Mouse (Mus musculus) CH12.LX (cell line): ENCODE measurements around the gene C130050O18Rik. TPM values are rescaled to one million over a fixed set of nuclear protein-coding genes. Genes with fewer than 3 reads are reported as not detected.

Experiments
- DNase-seq: peaks from one replicate; pipeline ENCODE4 v3.0.0-alpha.2; 2013; ENCODE audit errors: extremely low read depth
- H3K27ac ChIP-seq: 2 replicates; pipeline ENCODE4 v1.5.1; 2012; ENCODE audit warnings: low read depth, mild to moderate bottlenecking, control low read depth, moderate library complexity; ENCODE audit not compliant: insufficient read depth
- H3K27me3 ChIP-seq: replicated peaks from 2 replicates; pipeline ENCODE3; 2012; ENCODE audit warnings: inconsistent platforms
- H3K36me3 ChIP-seq, 2 experiments: replicated peaks in 1 of 2; 2 replicates each; pipeline versions ENCODE3 to v1.6.1; 2012; ENCODE audit warnings: inconsistent platforms in 1 of 2, low read length in 1 of 2, mild to moderate bottlenecking in 1 of 2, mixed read lengths in 1 of 2, moderate library complexity in 1 of 2; ENCODE audit not compliant: control insufficient read depth in 1 of 2, insufficient read depth in 1 of 2
- H3K4me1 ChIP-seq, 2 experiments: 2 replicates each; pipeline ENCODE4 v1.6.1; 2012; ENCODE audit warnings: inconsistent platforms in 1 of 2, moderate library complexity in 1 of 2; ENCODE audit not compliant: insufficient read depth in 2 of 2, control insufficient read depth in 1 of 2
- H3K4me2 ChIP-seq: 2 replicates; pipeline ENCODE4 v1.6.1; 2012; ENCODE audit warnings: low read depth, mild to moderate bottlenecking, control low read depth; ENCODE audit not compliant: poor library complexity, insufficient read depth, severe bottlenecking
- H3K4me3 ChIP-seq, 3 experiments: fragments of 150-350 bp in 1 of 3; sonication (generic) in 1 of 3; replicated peaks in 1 of 3; 2 replicates each; pipeline versions ENCODE3 to v1.5.1; 2011 to 2012; ENCODE audit warnings: low read depth in 2 of 3, low read length in 2 of 3, mild to moderate bottlenecking in 2 of 3, moderate library complexity in 2 of 3, control low read depth in 1 of 3, improper control_type of control experiment in 1 of 3, inconsistent platforms in 1 of 3, mixed read lengths in 1 of 3; ENCODE audit not compliant: poor library complexity in 1 of 3
- H3K79me2 ChIP-seq: replicated peaks from 2 replicates; pipeline ENCODE4 v1.6.1; 2012; ENCODE audit warnings: mild to moderate bottlenecking, moderate library complexity; ENCODE audit not compliant: control insufficient read depth, poor library complexity, insufficient read depth, severe bottlenecking; ENCODE audit errors: extremely low read depth
- H3K9ac ChIP-seq: 2 replicates; pipeline ENCODE4 v1.6.1; 2012; ENCODE audit warnings: low read depth, mild to moderate bottlenecking, control low read depth, moderate library complexity; ENCODE audit not compliant: insufficient read depth
- H3K9me3 ChIP-seq: replicated peaks from 2 replicates; pipeline ENCODE3; 2012; ENCODE audit warnings: low read length, inconsistent platforms, mixed read lengths
- BHLHE40 ChIP-seq: IDR thresholded peaks from 2 replicates; pipeline ENCODE4 v1.6.1; 2011; ENCODE audit warnings: mild to moderate bottlenecking, low read depth, low read length, improper control_type of control experiment
- CHD1 ChIP-seq: IDR thresholded peaks from 2 replicates; pipeline ENCODE4 v1.6.1; 2012; ENCODE audit warnings: low read depth, low read length, improper control_type of control experiment, inconsistent platforms
- CHD2 ChIP-seq: IDR thresholded peaks from 2 replicates; pipeline ENCODE4 v1.6.1; 2011; ENCODE audit warnings: low read length, improper control_type of control experiment
- E2F4 ChIP-seq: IDR thresholded peaks from 2 replicates; pipeline ENCODE4 v1.6.1; 2011; ENCODE audit warnings: low read depth, low read length, improper control_type of control experiment; ENCODE audit not compliant: insufficient replicate concordance
- ELF1 ChIP-seq: IDR thresholded peaks from 2 replicates; pipeline ENCODE4 v1.6.1; 2014; ENCODE audit warnings: low read depth, mild to moderate bottlenecking, inconsistent platforms, low read length, improper control_type of control experiment
- EP300 ChIP-seq: IDR thresholded peaks from 2 replicates; pipeline ENCODE4 v1.6.1; 2011; ENCODE audit warnings: low read length, improper control_type of control experiment
- ETS1 ChIP-seq: conservative IDR thresholded peaks from 2 replicates; pipeline ENCODE4 v1.6.1; 2012; ENCODE audit warnings: low read depth, mild to moderate bottlenecking, inconsistent platforms, low read length, improper control_type of control experiment, moderate library complexity
- HCFC1 ChIP-seq: IDR thresholded peaks from 2 replicates; pipeline ENCODE4 v1.6.1; 2012; ENCODE audit warnings: low read depth, mild to moderate bottlenecking, inconsistent platforms, low read length, improper control_type of control experiment
- IRF4 ChIP-seq: IDR thresholded peaks from 2 replicates; pipeline ENCODE4 v1.6.1; 2014; ENCODE audit warnings: low read depth, mild to moderate bottlenecking, inconsistent platforms, low read length, improper control_type of control experiment
- KAT2A ChIP-seq: IDR thresholded peaks from 2 replicates; pipeline ENCODE4 v1.6.1; 2012; ENCODE audit warnings: low read length, improper control_type of control experiment, inconsistent platforms; ENCODE audit not compliant: insufficient replicate concordance
- MAFK ChIP-seq: IDR thresholded peaks from 2 replicates; pipeline ENCODE4 v1.6.1; 2011; ENCODE audit warnings: low read length, improper control_type of control experiment; ENCODE audit not compliant: insufficient replicate concordance
- MAX ChIP-seq: IDR thresholded peaks from 2 replicates; pipeline ENCODE4 v1.6.1; 2011; ENCODE audit warnings: low read length, improper control_type of control experiment
- MAZ ChIP-seq: IDR thresholded peaks from 2 replicates; pipeline ENCODE4 v1.6.1; 2012; ENCODE audit warnings: low read depth, mild to moderate bottlenecking, inconsistent platforms, low read length, improper control_type of control experiment, moderate library complexity
- NRF1 ChIP-seq: IDR thresholded peaks from 2 replicates; pipeline ENCODE4 v1.6.1; 2014; ENCODE audit warnings: low read depth, mild to moderate bottlenecking, inconsistent platforms, low read length, improper control_type of control experiment, moderate library complexity
- PAX5 ChIP-seq: IDR thresholded peaks from 2 replicates; pipeline ENCODE4 v1.6.1; 2012; ENCODE audit warnings: low read length, inconsistent platforms, mixed read lengths
- POLR2A ChIP-seq: IDR thresholded peaks from 2 replicates; pipeline ENCODE4 v1.6.1; 2011; ENCODE audit warnings: low read depth, mild to moderate bottlenecking, improper control_type of control experiment, low read length
- SIN3A ChIP-seq: IDR thresholded peaks from 2 replicates; pipeline ENCODE4 v1.6.1; 2012; ENCODE audit warnings: low read length, improper control_type of control experiment, inconsistent platforms
- SMC3 ChIP-seq: IDR thresholded peaks from 2 replicates; pipeline ENCODE4 v1.6.1; 2011; ENCODE audit warnings: low read depth, low read length, improper control_type of control experiment
- TBP ChIP-seq: conservative IDR thresholded peaks from 2 replicates; pipeline ENCODE4 v1.6.1; 2011; ENCODE audit warnings: low read depth, low read length, improper control_type of control experiment
- TCF12 ChIP-seq: IDR thresholded peaks from 2 replicates; pipeline ENCODE4 v1.6.1; 2014; ENCODE audit warnings: low read depth, mild to moderate bottlenecking, inconsistent platforms, low read length, improper control_type of control experiment
- USF1 ChIP-seq: IDR thresholded peaks from 2 replicates; pipeline ENCODE4 v1.6.1; 2014; ENCODE audit warnings: low read depth, mild to moderate bottlenecking, inconsistent platforms, low read length, improper control_type of control experiment
- USF2 ChIP-seq: conservative IDR thresholded peaks from 2 replicates; pipeline ENCODE4 v1.6.1; 2011; ENCODE audit warnings: low read depth, low read length, improper control_type of control experiment
- ZC3H11A ChIP-seq: IDR thresholded peaks from 2 replicates; pipeline ENCODE4 v1.6.1; 2012; ENCODE audit warnings: low read depth, mild to moderate bottlenecking, inconsistent platforms, low read length, improper control_type of control experiment
- ZKSCAN1 ChIP-seq: IDR thresholded peaks from 2 replicates; pipeline ENCODE4 v1.6.1; 2012; ENCODE audit warnings: low read depth, inconsistent platforms, low read length, improper control_type of control experiment, borderline replicate concordance
- ZNF384 ChIP-seq: IDR thresholded peaks from 2 replicates; pipeline ENCODE4 v1.6.1; 2012; ENCODE audit warnings: low read depth, low read length, improper control_type of control experiment, inconsistent platforms
- dilution Hi-C: fragments of 300-500 bp; cut with MboI; formaldehyde crosslinking; loops from 2 replicates; pipeline ENCODE4 v1.14.3; 2020; ENCODE audit warnings: low sequenced_read_pairs; ENCODE audit not compliant: extremely low pct_unique_long_range_greater_than_20kb, extremely low pct_ligation_motif_present
- in situ Hi-C: fragments of 300-500 bp; cut with MboI; formaldehyde crosslinking; loops from 3 replicates; pipeline ENCODE4 v1.14.3; 2019; ENCODE audit warnings: low sequenced_read_pairs, low pct_ligation_motif_present, low pct_unique_long_range_greater_than_20kb, mixed read lengths
- polyA plus RNA-seq: library from polyadenylated mRNA; unstranded; fragments of >175 nt; gene quantifications from 2 replicates; pipeline ENCODE4 v1.2.1, GENCODE M21; 2012; ENCODE audit warnings: low read depth; ENCODE audit not compliant: insufficient read length
- total RNA-seq, 2 experiments: library from RNA; depleted of rRNA; stranded (reverse); fragments of 300-350 nt in 1 of 2; fragments of >200 nt in 1 of 2; gene quantifications; 2 replicates each; pipeline ENCODE4 v1.2.3; 2012 to 2014

The C130050O18Rik gene
- total and polyA plus RNA-seq, 3 experiments: 0.54 TPM; not detected in 2

DNA sequence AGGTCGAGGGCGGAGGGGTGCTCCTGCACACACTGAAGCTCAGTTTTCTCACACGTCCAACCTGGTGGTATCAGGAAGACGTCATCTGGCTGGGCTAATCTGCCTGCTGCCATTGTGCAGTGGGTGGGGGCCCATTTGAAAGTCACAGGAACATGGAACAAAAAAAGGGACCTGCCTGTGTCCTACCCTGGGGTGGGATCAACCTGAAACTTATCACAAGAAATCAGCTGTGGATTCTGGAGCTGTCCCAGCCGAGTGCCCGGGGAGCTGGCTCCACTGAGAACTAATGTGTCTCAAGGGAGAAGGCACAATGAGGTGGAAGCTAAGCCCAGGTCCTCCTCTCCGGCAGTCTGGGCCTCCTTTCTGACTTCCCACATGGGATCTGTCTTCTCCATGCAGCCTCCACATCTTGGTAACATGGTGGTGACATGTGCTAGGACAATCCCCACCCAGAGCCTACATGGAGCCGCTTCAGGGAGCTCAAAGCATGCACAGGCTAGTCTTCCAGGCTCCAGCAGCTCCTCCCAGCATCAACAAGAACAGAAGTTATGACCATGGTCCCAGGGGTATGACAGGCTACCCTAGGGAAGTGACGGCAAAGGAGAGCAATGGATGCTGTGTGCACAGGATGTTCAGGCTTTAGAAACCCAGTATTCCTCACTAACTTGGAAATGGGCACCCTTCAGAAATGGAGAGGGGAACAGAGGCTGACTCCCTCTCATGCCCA is 28.9 kb downstream of the C130050O18Rik start:
- H3K4me2 ChIP-seq: no peak overlapping the region
- TF ChIP-seq SMC3 (no peak), KAT2A (no peak), E2F4 (no peak), ZC3H11A (no peak), TCF12 (no peak), IRF4 (no peak), ETS1 (no peak), USF2 (no peak), USF1 (no peak), TBP (no peak), EP300 (no peak), CHD2 (no peak), NRF1 (no peak), MAFK (no peak), ZKSCAN1 (no peak), SIN3A (no peak), BHLHE40 (no peak), ZNF384 (no peak), PAX5 (no peak), HCFC1 (no peak)
- dilution Hi-C loops: no loop called here
- H3K79me2 ChIP-seq: no peaks in the 10 kb centered on the region
- no peak overlapping the region for H3K9ac ChIP-seq
- peaks cover 0 to 73% of the 10 kb centered on the region in 2 experiments for H3K36me3 ChIP-seq
- H3K27ac ChIP-seq: no peak overlapping the region
- in situ Hi-C loops: no loop called here
- peaks cover 0 to 10% of the 10 kb centered on the region in 2 experiments; a peak in 2 of 4 replicates for H3K4me1 ChIP-seq
- no peak overlapping the region for H3K4me3 ChIP-seq
- DNase-seq: no peak
- no peaks in the 10 kb centered on the region for H3K27me3 ChIP-seq
- no peaks in the 10 kb centered on the region for H3K9me3 ChIP-seq

DNA sequence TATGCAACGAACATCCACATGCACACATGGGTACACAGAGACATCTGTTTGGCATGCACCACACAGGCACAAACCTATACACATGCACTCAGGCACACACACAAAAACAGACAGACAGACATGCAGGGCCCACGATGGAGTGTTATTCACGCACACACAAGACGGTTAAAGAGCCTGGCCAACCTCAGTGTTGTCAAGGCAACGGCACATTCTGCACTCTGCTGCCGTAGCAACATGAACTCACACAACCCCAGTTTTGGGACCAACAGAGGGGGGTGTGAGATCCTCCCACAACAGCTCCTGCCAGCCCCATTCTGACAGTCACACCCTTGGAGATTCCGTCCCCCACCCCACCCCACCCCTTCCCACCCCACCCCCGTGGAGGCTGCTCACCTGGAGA is 29.9 kb downstream of the C130050O18Rik start:
- H3K4me3 ChIP-seq: no peak overlapping the region
- no peaks in the 10 kb centered on the region for H3K79me2 ChIP-seq
- no peak overlapping the region for H3K4me2 ChIP-seq
- dilution Hi-C loops (no loop called here), in situ Hi-C loops (no loop called here)
- no peak overlapping the region for H3K27ac ChIP-seq
- peaks cover 0 to 10% of the 10 kb centered on the region in 2 experiments; a peak in 2 of 4 replicates for H3K4me1 ChIP-seq
- peaks cover 0 to 72% of the 10 kb centered on the region in 2 experiments for H3K36me3 ChIP-seq
- H3K9ac ChIP-seq: no peak overlapping the region
- no peaks in the 10 kb centered on the region for H3K9me3 ChIP-seq
- TF ChIP-seq MAFK: no peak
- TF ChIP-seq MAZ: no peak
- TF ChIP-seq MAX: no peak
- TF ChIP-seq POLR2A: no peak
- TF ChIP-seq IRF4: no peak
- TF ChIP-seq CHD1: no peak
- no peak for TF ChIP-seq ELF1
- no peak for TF ChIP-seq SMC3
- DNase-seq: no peak
- no peaks in the 10 kb centered on the region for H3K27me3 ChIP-seq
